In genomic region chr7:98480481-98480880, GRCm38 (mm10) we compare ENCODE assay signal across 31 mouse cellular contexts. TPM values are rescaled to one million over a fixed set of nuclear protein-coding genes. Genes with fewer than 3 reads are reported as not detected.
"Had no signal": no experiment of that assay in that cellular context is flagged by ENCODE, and none has a peak within 500 bp of the region (broad histone marks: within the 10 kb centered on the region; RNA-seq: fewer than 3 reads in every experiment).

No protein-coding gene starts in this region.

- H3K4me2 ChIP-seq: limb, embryonic 12.5 days; limb, embryonic 13.5 days; limb, embryonic 15.5 days; liver, embryonic 11.5 days; liver, embryonic 12.5 days; liver, embryonic 13.5 days; liver, embryonic 15.5 days; lung, embryonic 14.5 days; lung, embryonic 15.5 days; midbrain, embryonic 11.5 days; midbrain, embryonic 12.5 days; midbrain, embryonic 13.5 days; midbrain, embryonic 15.5 days; neural tube, embryonic 12.5 days had no signal

- H3K36me3 ChIP-seq: limb, embryonic 10.5 days; limb, embryonic 12.5 days; limb, embryonic 13.5 days; limb, embryonic 15.5 days; liver, embryonic 12.5 days; liver, embryonic 13.5 days; liver, embryonic 15.5 days; lung, embryonic 15.5 days; midbrain, embryonic 10.5 days; midbrain, embryonic 12.5 days; midbrain, embryonic 13.5 days; midbrain, embryonic 15.5 days; neural tube, embryonic 12.5 days; neural tube, embryonic 13.5 days had no signal

- H3K27me3 ChIP-seq: liver, embryonic 15.5 days; neural tube, embryonic 12.5 days had no signal

- H3K4me1 ChIP-seq: liver, embryonic 12.5 days; liver, embryonic 13.5 days; liver, embryonic 15.5 days; neural tube, embryonic 12.5 days had no signal

- H3K9me3 ChIP-seq: limb, embryonic 10.5 days; limb, embryonic 12.5 days; limb, embryonic 13.5 days; limb, embryonic 15.5 days; liver, embryonic 12.5 days; liver, embryonic 13.5 days; liver, embryonic 15.5 days; lung, embryonic 15.5 days; megakaryocyte, embryonic 14.5 days; midbrain, embryonic 10.5 days; midbrain, embryonic 12.5 days; midbrain, embryonic 13.5 days; midbrain, embryonic 15.5 days; neural tube, embryonic 12.5 days; neural tube, embryonic 13.5 days had no signal

- H3K9ac ChIP-seq: limb, embryonic 12.5 days; limb, embryonic 13.5 days; limb, embryonic 15.5 days; liver, embryonic 12.5 days; liver, embryonic 13.5 days; liver, embryonic 14.5 days; liver, embryonic 15.5 days; liver, postnatal 0 days; lung, embryonic 14.5 days; lung, embryonic 15.5 days; midbrain, embryonic 12.5 days; midbrain, embryonic 13.5 days; midbrain, embryonic 15.5 days; neural tube, embryonic 12.5 days; neural tube, embryonic 13.5 days had no signal

- H3K4me3 ChIP-seq: limb, embryonic 10.5 days; limb, embryonic 12.5 days; limb, embryonic 13.5 days; limb, embryonic 15.5 days; liver, embryonic 12.5 days; liver, embryonic 13.5 days; liver, embryonic 15.5 days; lung, embryonic 15.5 days; midbrain, embryonic 10.5 days; midbrain, embryonic 12.5 days; midbrain, embryonic 13.5 days; midbrain, embryonic 15.5 days; myocyte; neural tube, embryonic 12.5 days; neural tube, embryonic 13.5 days had no signal

- H3K27ac ChIP-seq: limb, embryonic 10.5 days; limb, embryonic 12.5 days; limb, embryonic 13.5 days; limb, embryonic 15.5 days; liver, embryonic 12.5 days; liver, embryonic 13.5 days; liver, embryonic 14.5 days; liver, embryonic 15.5 days; lung, embryonic 15.5 days; macrophage; midbrain, embryonic 10.5 days; midbrain, embryonic 12.5 days; midbrain, embryonic 13.5 days; midbrain, embryonic 15.5 days; neural tube, embryonic 12.5 days; neural tube, embryonic 13.5 days had no signal

- ATAC-seq: liver, embryonic 12.5 days had no signal

RNA-seq across cellular contexts. Expression of gene Gucy2d, which starts 40.3 kb away (rescaled TPM):
- polyA plus RNA-seq: limb, embryonic 11.5 days; limb, embryonic 13.5 days; limb, embryonic 14.5 days; limb, embryonic 15.5 days; liver, adult 2 months; liver, embryonic 11.5 days; liver, embryonic 12.5 days; liver, embryonic 13.5 days; liver, embryonic 14.5 days; liver, embryonic 15.5 days; liver, embryonic 16.5 days; liver, postnatal 0 days; lung, embryonic 14.5 days; lung, embryonic 15.5 days; lung, embryonic 16.5 days; lung, postnatal 0 days; macrophage; midbrain, embryonic 10.5 days; midbrain, embryonic 11.5 days; midbrain, embryonic 12.5 days; midbrain, embryonic 13.5 days; midbrain, embryonic 14.5 days; midbrain, embryonic 15.5 days; midbrain, postnatal 0 days; myocyte; neural tube, embryonic 11.5 days; neural tube, embryonic 12.5 days; neural tube, embryonic 13.5 days had no signal
